Mouse (Mus musculus) heart, embryonic 13.5 days (tissue): ENCODE data around the gene Tnnt1. TPM values are rescaled to one million over a fixed set of nuclear protein-coding genes. Genes with fewer than 3 reads are reported as not detected.

ENCODE experiments used
- ATAC-seq: fragments of 200-750 bp; cut with Nextera tagmentation; 2 replicates; pipeline ENCODE4 v1.8.0; 2017; ENCODE audit warnings: moderate TSS enrichment; ENCODE audit not compliant: insufficient number of reproducible peaks, low FRiP score, low TSS enrichment; ENCODE audit errors: extremely low read depth
- H3K27ac ChIP-seq: fragments of 300-500 bp; sonication (generic); replicated peaks from 2 replicates; pipeline ENCODE4 v1.5.1; 2015; ENCODE audit warnings: moderate library complexity, mild to moderate bottlenecking, inconsistent platforms
- H3K27me3 ChIP-seq: fragments of 300-500 bp; sonication (generic); replicated peaks from 2 replicates; pipeline ENCODE4 v1.6.1; 2015; ENCODE audit warnings: mild to moderate bottlenecking, inconsistent platforms
- H3K36me3 ChIP-seq: fragments of 300-500 bp; sonication (generic); 2 replicates; pipeline ENCODE4 v1.6.1; 2015; ENCODE audit warnings: mild to moderate bottlenecking, inconsistent platforms
- H3K4me1 ChIP-seq: fragments of 300-500 bp; sonication (generic); 2 replicates; pipeline ENCODE4 v1.6.1; 2015; ENCODE audit warnings: inconsistent platforms
- H3K4me2 ChIP-seq: fragments of 300-500 bp; sonication (generic); 2 replicates; pipeline ENCODE4 v1.6.1; 2015; ENCODE audit warnings: inconsistent platforms, mild to moderate bottlenecking, moderate library complexity
- H3K4me3 ChIP-seq: fragments of 300-500 bp; sonication (generic); 2 replicates; pipeline ENCODE4 v1.5.1; 2015; ENCODE audit warnings: moderate library complexity, mild to moderate bottlenecking, inconsistent platforms
- H3K9ac ChIP-seq: fragments of 300-500 bp; sonication (generic); 2 replicates; pipeline ENCODE4 v1.6.1; 2015; ENCODE audit warnings: inconsistent platforms, mild to moderate bottlenecking, moderate library complexity
- H3K9me3 ChIP-seq: fragments of 300-500 bp; sonication (generic); 2 replicates; pipeline ENCODE4 v1.6.1; 2016; ENCODE audit warnings: inconsistent platforms
- WGBS: fragments of 180-500 bp; shearing (Covaris S2); methylation state at CpG from one replicate; pipeline ENCODE4 v1.1.7; 2015; ENCODE audit warnings: mixed read lengths; 5-methylcytosine and 5-hydroxymethylcytosine counted together
- polyA plus RNA-seq: library from polyadenylated mRNA; unstranded; fragments of >200 nt; fragmentation: Nextera tagmentation; extraction: Ambion mirVana; gene quantifications from 2 replicates; pipeline ENCODE4 v1.2.1, GENCODE M21; 2015

Gene Tnnt1
- polyA plus RNA-seq, 1 experiment from 2014 or later = 610 TPM

DNA sequence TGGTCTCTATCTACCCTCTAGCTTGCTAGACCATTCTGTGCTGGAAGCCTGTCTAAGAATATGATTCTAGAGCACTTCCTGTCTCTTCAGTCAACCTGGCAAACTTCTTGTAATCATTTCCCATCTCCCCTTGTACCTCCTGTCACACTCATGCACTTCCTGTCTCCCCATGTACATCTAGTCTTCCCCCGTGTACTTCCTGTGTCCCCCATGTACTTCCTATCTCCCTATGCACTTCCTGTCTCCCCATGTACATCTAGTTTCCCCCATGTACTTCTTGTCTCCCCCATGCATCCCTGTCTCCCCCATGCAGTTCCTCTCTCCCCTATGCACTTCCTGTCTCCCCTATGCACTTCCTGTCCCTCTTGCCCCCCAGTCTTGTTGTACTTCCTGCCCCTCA lies 2.3 kb upstream of the Tnnt1 start:
- H3K27ac ChIP-seq = peak overlapping the region; percentile 63
- H3K4me3 ChIP-seq = peak overlapping the region; percentile 43
- ATAC-seq = no peak
- H3K36me3 ChIP-seq = peaks cover 31% of the 10 kb centered on the region
- H3K4me1 ChIP-seq = peaks cover 79% of the 10 kb centered on the region
- peak overlapping the region; percentile 78 for H3K9ac ChIP-seq
- 56% methylated on average over 1 of the region's 1 CpGs for WGBS
- H3K4me2 ChIP-seq = peak overlapping the region; percentile 76
- no peaks in the 10 kb centered on the region for H3K9me3 ChIP-seq
- H3K27me3 ChIP-seq = no peaks in the 10 kb centered on the region

DNA sequence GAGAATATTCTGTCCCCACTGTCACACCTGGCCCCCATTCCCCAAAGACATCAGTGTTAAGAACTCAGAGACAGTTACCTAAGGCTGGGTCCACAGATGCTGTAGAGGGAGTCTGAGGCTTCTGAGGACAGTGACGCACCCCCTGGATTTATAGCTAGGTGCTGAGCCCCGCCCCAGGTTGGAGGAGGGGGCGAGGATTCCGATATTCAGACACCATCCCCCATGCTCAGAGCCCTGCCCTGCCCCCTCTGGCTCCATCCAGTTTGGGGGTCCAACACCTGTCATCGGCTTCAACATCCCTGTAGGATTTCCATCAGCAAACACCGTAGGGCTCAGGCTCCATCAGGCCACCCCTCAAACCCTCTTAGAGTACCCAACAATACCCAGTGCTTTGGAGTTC lies 329 bp downstream of the Tnnt1 start:
- no peaks in the 10 kb centered on the region for H3K27me3 ChIP-seq
- H3K27ac ChIP-seq = peak overlapping the region; percentile 93
- peak overlapping the region; percentile 38 for H3K4me3 ChIP-seq
- no peak for ATAC-seq
- 45% methylated on average over 6 of the region's 6 CpGs for WGBS
- H3K9ac ChIP-seq = peak overlapping the region; percentile 78
- peak overlapping the region; percentile 63 for H3K4me2 ChIP-seq
- H3K4me1 ChIP-seq = peaks cover 90% of the 10 kb centered on the region
- peaks cover 30% of the 10 kb centered on the region for H3K36me3 ChIP-seq
- H3K9me3 ChIP-seq = no peaks in the 10 kb centered on the region

DNA sequence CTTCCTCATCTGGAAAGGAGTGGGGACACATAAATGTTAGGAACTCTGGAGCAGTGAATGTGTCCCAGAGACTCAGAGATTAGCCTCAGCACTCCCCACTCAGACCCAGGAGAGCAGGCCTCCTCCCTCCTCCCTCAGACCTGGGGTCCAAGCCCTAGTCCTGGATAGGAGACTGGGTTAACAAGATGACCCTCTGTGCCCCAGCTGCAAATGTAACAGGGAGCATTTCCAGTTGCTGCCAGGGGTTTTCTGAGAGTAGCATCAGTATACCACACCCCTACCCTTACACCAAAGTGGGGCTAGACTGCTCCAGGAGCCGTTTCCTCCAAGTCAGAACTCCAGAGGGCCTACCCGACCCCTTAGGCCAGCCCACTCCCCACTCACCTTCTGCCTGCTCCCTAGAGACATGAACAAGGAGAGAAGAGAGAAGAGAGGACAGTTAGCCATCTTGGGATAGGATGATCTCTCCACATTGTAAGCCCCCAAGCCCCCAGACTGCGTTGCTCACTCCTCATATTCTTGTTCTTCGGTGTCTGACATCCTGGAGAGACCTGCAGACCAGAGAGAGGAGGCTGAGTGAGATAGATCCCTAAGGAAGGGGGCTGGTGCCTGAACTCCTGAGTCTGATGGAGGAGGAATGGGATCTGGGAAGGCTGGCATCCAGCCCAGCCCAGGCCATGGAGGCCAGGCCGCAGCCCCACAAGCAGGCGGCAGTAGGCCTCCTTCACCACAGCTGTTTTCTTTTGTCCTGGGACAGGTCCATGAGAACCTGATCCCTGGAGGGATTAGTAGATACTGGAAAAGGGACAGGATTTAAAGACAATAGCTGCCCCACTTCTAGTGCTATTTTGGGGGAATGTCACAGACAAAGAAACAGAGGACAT lies 2.1 kb downstream of the Tnnt1 start:
- no peaks in the 10 kb centered on the region for H3K27me3 ChIP-seq
- H3K4me1 ChIP-seq = peaks cover 91% of the 10 kb centered on the region
- H3K27ac ChIP-seq = peak overlapping the region; percentile 93
- H3K9me3 ChIP-seq = no peaks in the 10 kb centered on the region
- H3K36me3 ChIP-seq = peaks cover 18% of the 10 kb centered on the region
- peak overlapping the region; percentile 38 for H3K4me3 ChIP-seq
- H3K9ac ChIP-seq = peak overlapping the region; percentile 78
- WGBS = 32% methylated on average over 6 of the region's 6 CpGs
- no peak for ATAC-seq
- peak overlapping the region; percentile 63 for H3K4me2 ChIP-seq

DNA sequence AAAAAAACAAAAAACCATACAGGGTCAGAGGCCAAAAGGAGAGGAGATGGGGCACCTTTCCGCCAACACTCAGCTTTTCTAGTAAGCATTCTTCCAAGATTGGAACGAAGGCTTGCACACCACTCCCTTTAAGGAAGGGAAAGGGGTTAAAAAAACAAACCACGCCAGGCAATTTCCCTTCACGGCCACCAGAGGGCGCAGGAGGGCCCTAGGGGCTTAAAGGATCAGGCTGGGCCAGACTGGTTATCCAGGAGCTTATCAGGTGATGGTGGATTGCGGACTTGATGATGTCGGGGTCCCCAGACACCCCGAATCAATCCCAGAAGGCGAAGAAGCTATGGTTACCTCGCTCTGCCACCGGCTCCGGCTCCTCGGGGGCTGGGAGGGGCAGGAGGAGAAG lies 2.9 kb downstream of the Tnnt1 start:
- H3K27ac ChIP-seq = peak overlapping the region; percentile 93
- peak overlapping the region; percentile 63 for H3K4me2 ChIP-seq
- H3K9ac ChIP-seq = peak overlapping the region; percentile 78
- H3K9me3 ChIP-seq = no peaks in the 10 kb centered on the region
- WGBS = 17% methylated on average over 13 of the region's 13 CpGs
- peak overlapping the region; percentile 38 for H3K4me3 ChIP-seq
- H3K36me3 ChIP-seq = peaks cover 14% of the 10 kb centered on the region
- ATAC-seq = no peak
- no peaks in the 10 kb centered on the region for H3K27me3 ChIP-seq
- peaks cover 91% of the 10 kb centered on the region for H3K4me1 ChIP-seq

DNA sequence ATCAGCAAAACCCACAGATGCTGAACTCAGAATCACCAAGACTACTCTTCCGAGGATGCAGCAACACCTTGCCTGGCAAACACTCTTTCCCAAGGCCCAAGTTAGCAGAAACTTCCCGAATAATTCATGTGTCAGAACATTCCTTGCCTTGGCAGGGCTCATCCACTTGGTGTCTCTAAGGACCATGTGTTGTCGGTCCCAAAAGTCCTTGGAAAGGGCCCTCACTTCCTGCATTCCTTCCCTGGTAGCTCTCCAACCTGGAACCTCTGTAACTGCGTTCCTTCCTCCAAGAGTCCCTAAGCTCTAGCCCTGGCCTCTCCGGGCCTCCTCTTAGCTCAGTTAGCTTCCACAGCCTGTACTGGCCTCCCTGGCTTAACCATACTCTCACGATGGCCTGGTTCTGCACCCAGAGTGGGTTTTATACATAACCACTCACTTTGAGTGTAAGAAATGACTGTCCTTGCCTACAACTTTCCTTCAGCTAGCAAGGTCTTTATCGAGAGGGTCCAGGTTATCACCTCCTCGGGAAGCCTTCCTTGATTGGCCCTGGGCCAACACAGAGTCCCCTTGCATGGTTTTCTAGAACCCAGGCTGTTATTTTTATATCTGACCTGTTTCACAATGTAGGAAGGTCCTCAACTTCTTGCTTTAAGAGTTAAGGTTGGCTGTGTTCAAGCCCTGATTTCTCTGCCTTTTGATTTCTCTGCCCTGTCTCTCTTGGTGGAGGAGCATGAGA lies 4.5 kb downstream of the Tnnt1 start:
- Histone ChIP-seq H3K9me3 (no peaks in the 10 kb centered on the region), H3K4me3 (peak overlapping the region; percentile 38), H3K4me2 (peak overlapping the region; percentile 63), H3K9ac (peak overlapping the region; percentile 73), H3K36me3 (peaks cover 12% of the 10 kb centered on the region), H3K4me1 (peaks cover 82% of the 10 kb centered on the region), H3K27me3 (no peaks in the 10 kb centered on the region), H3K27ac (peak overlapping the region; percentile 86)
- 25% methylated on average over 8 of the region's 8 CpGs for WGBS
- no peak for ATAC-seq

DNA sequence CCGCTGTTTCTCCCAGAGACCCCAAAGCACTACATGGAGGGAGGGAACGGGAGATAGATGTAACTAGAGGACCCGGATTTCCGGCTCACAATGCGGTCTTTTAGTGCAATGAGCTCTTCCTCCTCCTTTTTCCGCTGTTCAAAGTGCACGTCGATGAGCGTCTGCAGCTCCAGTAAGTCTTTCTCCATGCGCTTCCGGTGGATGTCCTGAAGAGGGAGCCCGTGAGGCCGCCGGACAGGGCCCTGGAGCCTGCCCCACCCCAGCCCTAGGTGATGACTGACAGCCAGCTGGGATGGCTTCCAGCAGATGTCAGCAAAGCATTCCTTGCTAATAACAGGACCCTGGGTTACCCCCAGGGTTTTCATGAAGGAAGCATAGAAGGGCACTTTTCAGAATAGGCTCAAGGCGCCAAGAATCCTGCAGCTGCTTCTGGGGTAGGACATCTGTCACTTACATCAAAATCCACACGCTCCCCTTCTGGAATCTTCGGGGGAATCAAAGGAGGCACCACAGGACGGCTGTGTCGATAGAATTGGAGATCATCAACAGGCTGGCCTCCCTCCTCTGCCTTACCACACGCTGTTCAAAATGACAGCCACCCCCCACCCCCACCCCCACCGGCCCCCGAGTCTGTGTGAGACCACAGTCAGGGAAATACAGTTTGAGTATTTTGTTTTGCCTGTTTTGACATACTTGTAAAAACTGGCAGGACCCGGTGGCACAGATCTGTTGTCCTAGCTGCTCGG lies 6.1 kb downstream of the Tnnt1 start:
- no peaks in the 10 kb centered on the region for H3K27me3 ChIP-seq
- H3K9ac ChIP-seq = peak overlapping the region; percentile 73
- H3K36me3 ChIP-seq = peaks cover 15% of the 10 kb centered on the region
- H3K27ac ChIP-seq = peak overlapping the region; percentile 86
- peak overlapping the region; percentile 38 for H3K4me3 ChIP-seq
- H3K4me2 ChIP-seq = peak overlapping the region; percentile 63
- peak; percentile 72; the same call in 1 of the 2 replicates for ATAC-seq
- peaks cover 68% of the 10 kb centered on the region for H3K4me1 ChIP-seq
- H3K9me3 ChIP-seq = no peaks in the 10 kb centered on the region
- WGBS = 9% methylated on average over 24 of the region's 24 CpGs

DNA sequence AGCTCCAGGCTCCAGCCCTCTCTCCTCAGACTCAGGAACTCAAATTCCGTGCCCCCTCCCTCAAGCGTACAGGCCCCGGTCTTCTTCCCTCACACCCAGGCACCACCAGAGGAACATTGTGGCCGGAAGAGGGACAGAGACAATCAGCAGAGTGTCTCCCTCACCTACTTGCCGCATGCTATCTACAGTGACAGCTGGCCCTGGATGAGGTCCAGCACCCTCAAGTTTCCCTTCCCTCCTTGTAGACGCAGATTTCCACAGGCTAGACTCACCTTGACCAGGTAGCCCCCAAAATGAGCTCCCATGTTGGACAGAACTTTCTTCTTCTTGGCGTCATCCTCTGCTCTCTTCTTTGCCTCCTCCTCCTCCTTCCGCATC lies 7.5 kb downstream of the Tnnt1 start:
- Histone ChIP-seq H3K9ac (peak overlapping the region; percentile 71; the same call in 1 of the 2 replicates), H3K27ac (peak overlapping the region; percentile 86; the same call in 1 of the 2 replicates), H3K4me1 (peaks cover 64% of the 10 kb centered on the region), H3K4me3 (peak overlapping the region; percentile 37; the same call in 1 of the 2 replicates), H3K27me3 (no peaks in the 10 kb centered on the region), H3K4me2 (peak overlapping the region; percentile 63), H3K36me3 (peaks cover 20% of the 10 kb centered on the region), H3K9me3 (no peaks in the 10 kb centered on the region)
- ATAC-seq = no peak
- WGBS = 75% methylated on average over 8 of the region's 8 CpGs

DNA sequence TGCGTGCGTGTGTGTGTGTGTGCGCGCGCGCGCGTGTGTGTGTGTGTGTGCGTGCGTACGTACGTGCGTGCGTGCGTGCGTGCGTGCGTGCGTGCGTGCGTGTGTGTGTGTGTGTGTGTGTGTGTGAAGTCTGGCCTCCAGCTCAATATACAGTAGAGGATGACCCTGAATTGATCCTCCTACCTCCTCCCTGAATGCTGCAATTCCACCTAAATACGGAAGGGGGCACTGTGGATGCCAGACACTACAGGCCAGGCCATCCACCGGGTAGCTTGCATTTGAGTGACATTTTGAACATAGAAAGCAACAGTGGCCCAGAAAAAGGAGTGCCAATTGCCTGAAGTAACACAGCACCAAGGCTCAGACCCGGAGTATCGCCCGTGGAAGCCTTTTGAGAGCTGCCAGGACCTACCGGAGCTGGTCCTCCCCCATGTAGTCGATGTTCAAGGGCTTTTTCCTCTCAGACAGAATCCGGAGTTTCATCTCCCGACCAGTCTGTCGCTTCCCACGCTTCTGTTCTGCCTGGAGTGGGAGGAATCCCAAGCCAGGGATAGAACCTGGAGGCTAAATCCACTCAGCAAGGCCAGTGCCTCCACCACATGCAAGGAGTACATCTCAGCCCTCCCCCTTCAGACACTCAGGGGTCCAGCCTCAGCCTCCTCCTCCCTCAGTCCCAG lies 8.0 kb downstream of the Tnnt1 start:
- peaks cover 20% of the 10 kb centered on the region for H3K36me3 ChIP-seq
- H3K27me3 ChIP-seq = no peaks in the 10 kb centered on the region
- no peak for ATAC-seq
- H3K4me2 ChIP-seq = peak overlapping the region; percentile 63; the same call in 1 of the 2 replicates
- H3K4me3 ChIP-seq = peak overlapping the region; percentile 37; the same call in 1 of the 2 replicates
- no peaks in the 10 kb centered on the region for H3K9me3 ChIP-seq
- peak overlapping the region; percentile 71; the same call in 1 of the 2 replicates for H3K9ac ChIP-seq
- peaks cover 59% of the 10 kb centered on the region for H3K4me1 ChIP-seq
- WGBS = 79% methylated on average over 24 of the region's 32 CpGs
- peak overlapping the region; percentile 28; the same call in 1 of the 2 replicates for H3K27ac ChIP-seq

DNA sequence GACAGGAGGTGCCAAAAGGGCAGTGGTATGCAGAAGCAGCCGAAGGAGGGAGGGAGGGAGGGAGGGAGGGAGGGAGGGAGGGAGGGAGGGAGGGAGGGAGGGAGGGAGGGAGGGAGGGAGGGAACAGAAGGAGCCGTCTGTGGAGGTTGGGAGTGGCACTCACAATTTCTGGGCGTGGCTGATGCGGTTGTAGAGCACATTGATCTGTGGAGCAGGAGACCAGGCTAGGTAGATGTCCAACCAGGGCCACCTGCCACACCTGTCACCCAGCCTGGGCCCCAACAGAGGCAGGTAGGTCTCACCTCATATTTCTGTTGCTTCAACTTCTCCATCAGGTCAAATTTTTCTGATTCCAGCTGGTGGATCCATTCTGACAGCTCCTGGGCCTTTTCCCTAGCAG lies 9.0 kb downstream of the Tnnt1 start:
- Histone ChIP-seq H3K4me3 (no peak overlapping the region), H3K27ac (no peak overlapping the region), H3K9me3 (no peaks in the 10 kb centered on the region), H3K9ac (no peak overlapping the region), H3K36me3 (peaks cover 20% of the 10 kb centered on the region), H3K4me2 (peak overlapping the region; percentile 11; the same call in 1 of the 2 replicates), H3K4me1 (peaks cover 57% of the 10 kb centered on the region), H3K27me3 (no peaks in the 10 kb centered on the region)
- ATAC-seq = no peak
- WGBS = 52% methylated on average over 3 of the region's 4 CpGs

DNA sequence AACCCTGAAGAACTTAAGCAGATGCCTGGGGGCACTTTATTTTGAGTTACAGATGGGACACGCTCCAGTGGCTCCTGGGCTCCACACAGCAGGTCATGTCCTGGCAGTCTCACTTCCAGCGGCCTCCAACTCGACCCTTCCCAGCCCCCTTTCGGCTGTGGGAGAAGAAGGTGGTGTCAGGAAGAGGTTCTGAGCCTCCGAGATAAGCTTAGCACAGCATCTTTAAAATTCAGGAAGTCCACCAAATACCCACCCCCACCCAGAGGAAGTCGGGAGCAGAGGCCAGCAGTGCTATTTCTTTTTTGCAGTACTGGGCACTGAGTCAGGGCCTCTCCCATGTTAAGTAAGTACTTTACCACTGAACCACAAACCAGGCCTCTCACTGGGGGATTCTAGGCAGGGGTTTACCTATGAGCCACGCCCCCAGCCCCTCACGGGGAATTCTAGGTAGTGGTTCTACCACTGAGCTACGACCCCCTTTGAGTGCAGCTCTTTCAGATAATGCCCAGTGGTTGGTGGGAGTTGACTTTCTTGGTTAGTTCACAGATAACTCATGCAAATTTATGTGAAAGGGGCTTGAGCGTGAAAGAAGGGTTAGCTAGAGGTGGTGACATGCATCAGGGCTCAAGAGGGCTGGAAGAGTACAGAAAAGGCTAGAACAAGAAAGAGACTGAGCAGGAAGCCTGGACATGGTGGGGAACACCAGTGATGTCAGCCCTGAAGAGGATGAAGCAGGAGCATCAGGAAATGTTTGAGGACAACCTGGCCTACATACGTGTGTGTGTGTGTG lies 11.3 kb downstream of the Tnnt1 start:
- Histone ChIP-seq H3K27ac (peak overlapping the region; percentile 58), H3K27me3 (no peaks in the 10 kb centered on the region), H3K4me2 (no peak overlapping the region), H3K36me3 (peaks cover 20% of the 10 kb centered on the region), H3K4me3 (no peak overlapping the region), H3K4me1 (peaks cover 47% of the 10 kb centered on the region), H3K9ac (no peak overlapping the region), H3K9me3 (no peaks in the 10 kb centered on the region)
- ATAC-seq = no peak
- WGBS = 41% methylated on average over 11 of the region's 11 CpGs
